Mouse (Mus musculus) embryonic fibroblast, embryonic 13.5 days (primary cell): ENCODE data around the gene Shoc2. TPM values are rescaled to one million over a fixed set of nuclear protein-coding genes. Genes with fewer than 3 reads are reported as not detected.

Source experiments
- H3K27ac ChIP-seq: 2 replicates; pipeline ENCODE4 v1.5.1; 2012; ENCODE audit warnings: low read length, control low read depth, inconsistent platforms; ENCODE audit not compliant: insufficient read depth
- H3K4me1 ChIP-seq: 2 replicates; pipeline ENCODE4 v1.6.1; 2011; ENCODE audit warnings: low read length; ENCODE audit not compliant: control insufficient read depth, insufficient read depth
- H3K4me3 ChIP-seq: 2 replicates; pipeline ENCODE4 v1.5.1; 2011; ENCODE audit warnings: mild to moderate bottlenecking, control low read depth, low read length; ENCODE audit not compliant: insufficient read depth
- CTCF ChIP-seq: IDR thresholded peaks from 2 replicates; pipeline ENCODE4 v1.5.1; 2011; ENCODE audit warnings: mild to moderate bottlenecking, control low read depth, low read length, moderate library complexity, borderline replicate concordance; ENCODE audit not compliant: insufficient read depth
- POLR2A ChIP-seq: IDR thresholded peaks from 2 replicates; pipeline ENCODE4 v1.6.1; 2011; ENCODE audit warnings: low read depth, mild to moderate bottlenecking, control low read depth, low read length, moderate library complexity
- polyA plus RNA-seq: library from polyadenylated mRNA; stranded (reverse); fragments of >200 nt; gene quantifications from 2 replicates; pipeline ENCODE4 v1.2.4, GENCODE M21; 2011; ENCODE audit warnings: low read depth; ENCODE audit not compliant: missing spikeins, insufficient read length

Shoc2 gene
- polyA plus RNA-seq, 1 experiment: 99.6 TPM

- Histone ChIP-seq H3K27ac (no peak overlapping the region), H3K4me3 (no peak overlapping the region), H3K4me1 (no peaks in the 10 kb centered on the region)
- no peak for TF ChIP-seq CTCF
- no peak for TF ChIP-seq POLR2A
These were observed 103.4 kb downstream of the Shoc2 start for GRCm38 (mm10) chr19:54047386-54048050.

GRCm38 (mm10) chr19:54048161-54048885 lies 104.2 kb downstream of the Shoc2 start:
- Histone ChIP-seq H3K27ac (no peak overlapping the region), H3K4me3 (no peak overlapping the region), H3K4me1 (no peaks in the 10 kb centered on the region)
- TF ChIP-seq POLR2A (no peak), CTCF (no peak)

GRCm38 (mm10) chr19:54051651-54052050 lies 107.5 kb downstream of the Shoc2 start:
- H3K4me1 ChIP-seq: no peaks in the 10 kb centered on the region
- H3K27ac ChIP-seq: no peak overlapping the region
- no peak overlapping the region for H3K4me3 ChIP-seq
- TF ChIP-seq CTCF (no peak), POLR2A (no peak)

GRCm38 (mm10) chr19:54055845-54056244 lies 111.7 kb downstream of the Shoc2 start:
- Histone ChIP-seq H3K27ac (no peak overlapping the region), H3K4me3 (no peak overlapping the region)
- TF ChIP-seq POLR2A (no peak), CTCF (no peak)

GRCm38 (mm10) chr19:54068447-54068846 lies 124.3 kb downstream of the Shoc2 start:
- Histone ChIP-seq H3K27ac (no peak overlapping the region), H3K4me3 (no peak overlapping the region), H3K4me1 (no peaks in the 10 kb centered on the region)
- TF ChIP-seq CTCF (no peak), POLR2A (no peak)

More at GRCm38 (mm10) chr19:54055845-54056244, 111.7 kb downstream of the Shoc2 start:
- no peaks in the 10 kb centered on the region for H3K4me1 ChIP-seq

GRCm38 (mm10) chr19:54070521-54070920 lies 126.4 kb downstream of the Shoc2 start:
- no peak overlapping the region for H3K4me3 ChIP-seq
- no peak overlapping the region for H3K27ac ChIP-seq
- TF ChIP-seq POLR2A (no peak), CTCF (no peak)
- no peaks in the 10 kb centered on the region for H3K4me1 ChIP-seq

- no peak for TF ChIP-seq POLR2A
- no peak for TF ChIP-seq CTCF
- Histone ChIP-seq H3K4me3 (no peak overlapping the region), H3K27ac (no peak overlapping the region), H3K4me1 (no peaks in the 10 kb centered on the region)
These were observed 128.2 kb downstream of the Shoc2 start for GRCm38 (mm10) chr19:54072233-54072800.

- Histone ChIP-seq H3K27ac (no peak overlapping the region), H3K4me3 (no peak overlapping the region), H3K4me1 (no peaks in the 10 kb centered on the region)
- no peak for TF ChIP-seq POLR2A
- no peak for TF ChIP-seq CTCF
These were observed 132.6 kb downstream of the Shoc2 start for GRCm38 (mm10) chr19:54076362-54077349.

GRCm38 (mm10) chr19:54081303-54081702 lies 137.2 kb downstream of the Shoc2 start:
- Histone ChIP-seq H3K27ac (no peak overlapping the region), H3K4me3 (no peak overlapping the region), H3K4me1 (no peaks in the 10 kb centered on the region)
- TF ChIP-seq POLR2A (no peak), CTCF (no peak)

- Histone ChIP-seq H3K4me3 (no peak overlapping the region), H3K27ac (no peak overlapping the region), H3K4me1 (no peaks in the 10 kb centered on the region)
- TF ChIP-seq POLR2A (no peak), CTCF (no peak)
These were observed 137.6 kb downstream of the Shoc2 start for GRCm38 (mm10) chr19:54081716-54082165.

Other genes with a start within 250 kb of the Shoc2 start
- 40.4 and 41.4 TPM in 2 replicates for gene Pdcd4, start 52.1 kb upstream of the Shoc2 start, polyA plus RNA-seq
- gene Bbip1, start 321 bp downstream of the Shoc2 start, polyA plus RNA-seq: 60.0 and 61.6 TPM in 2 replicates
- 5.5 TPM in 2 replicates for gene Adra2a, start 99.8 kb downstream of the Shoc2 start, polyA plus RNA-seq